In genomic region chr2:13176304-13176620, GRCm38 (mm10) we compare ENCODE assay signal across 19 mouse cellular contexts.
A peak's percentile ranks its signal among the peaks of the same experiment; 100 is the strongest.
DNase-seq lines count a peak whose midpoint lies in the region; ATAC-seq lines count a peak whose summit lies in the region.
"Had no signal": no experiment of that assay in that cellular context is flagged by ENCODE, and none has a peak within 500 bp of the region (broad histone marks: within the 10 kb centered on the region; RNA-seq: fewer than 3 reads in every experiment).

No protein-coding gene starts in this region.

- no peaks in the 10 kb centered on the region for H3K9me3 ChIP-seq in forebrain, embryonic 11.5 days (ENCODE audit: control insufficient read depth, low read length)
- no peaks in the 10 kb centered on the region for H3K9me3 ChIP-seq in forebrain, embryonic 10.5 days
- no peaks in the 10 kb centered on the region for H3K9me3 ChIP-seq in forebrain, embryonic 14.5 days (replicated peaks; ENCODE audit: control insufficient read depth, low read length)
- no peaks in the 10 kb centered on the region for H3K9me3 ChIP-seq in neural tube, embryonic 13.5 days
- H3K9me3 ChIP-seq: embryonic facial prominence, embryonic 15.5 days; liver, embryonic 15.5 days; megakaryocyte, embryonic 14.5 days had no signal

- H3K36me3 ChIP-seq in forebrain, embryonic 11.5 days (ENCODE audit: control insufficient read depth, insufficient read depth, low read length), result no peaks in the 10 kb centered on the region
- H3K36me3 ChIP-seq in forebrain, embryonic 10.5 days (replicated peaks), result no peaks in the 10 kb centered on the region
- H3K36me3 ChIP-seq in forebrain, embryonic 14.5 days (ENCODE audit: control insufficient read depth, insufficient read depth, low read length), result no peaks in the 10 kb centered on the region
- no peaks in the 10 kb centered on the region for H3K36me3 ChIP-seq in neural tube, embryonic 13.5 days
- H3K36me3 ChIP-seq: embryonic facial prominence, embryonic 15.5 days; liver, embryonic 15.5 days had no signal

- no peak overlapping the region for H3K4me3 ChIP-seq in forebrain, embryonic 11.5 days (ENCODE audit: low read depth, low read length)
- H3K4me3 ChIP-seq in forebrain, embryonic 10.5 days, result no peak overlapping the region
- H3K4me3 ChIP-seq in forebrain, embryonic 14.5 days (ENCODE audit: low read depth, low read length), result no peak overlapping the region
- H3K4me3 ChIP-seq in neural tube, embryonic 13.5 days, result peak overlapping the region; percentile 24; the same call in 1 of the 2 replicates
- H3K4me3 ChIP-seq: embryonic facial prominence, embryonic 15.5 days; liver, embryonic 15.5 days; megakaryocyte, embryonic 14.5 days had no signal

- no peak overlapping the region for H3K9ac ChIP-seq in forebrain, embryonic 11.5 days (ENCODE audit: low read length)
- no peak overlapping the region for H3K9ac ChIP-seq in forebrain, embryonic 14.5 days (ENCODE audit: low read length)
- no peak overlapping the region for H3K9ac ChIP-seq in neural tube, embryonic 13.5 days
- H3K9ac ChIP-seq: embryonic facial prominence, embryonic 15.5 days; liver, embryonic 15.5 days had no signal

- H3K4me1 ChIP-seq in forebrain, embryonic 11.5 days (replicated peaks; ENCODE audit: control insufficient read depth, insufficient read depth, low read length), result peaks cover 12% of the 10 kb centered on the region
- H3K4me1 ChIP-seq in forebrain, embryonic 10.5 days, result peaks cover 21% of the 10 kb centered on the region
- peaks cover 22% of the 10 kb centered on the region for H3K4me1 ChIP-seq in forebrain, embryonic 14.5 days (ENCODE audit: control insufficient read depth, insufficient read depth, low read length)
- H3K4me1 ChIP-seq in neural tube, embryonic 13.5 days (replicated peaks), result peaks cover 48% of the 10 kb centered on the region
- H3K4me1 ChIP-seq: embryonic facial prominence, embryonic 15.5 days; liver, embryonic 15.5 days had no signal

- 79% methylated on average over 4 of the region's 4 CpGs for WGBS in forebrain, embryonic 11.5 days
- 86% methylated on average over 4 of the region's 4 CpGs for WGBS in forebrain, embryonic 10.5 days
- 66% methylated on average over 4 of the region's 4 CpGs for WGBS in forebrain, embryonic 14.5 days
- WGBS in neural tube, embryonic 13.5 days, result 32% methylated on average over 4 of the region's 4 CpGs

- H3K27ac ChIP-seq in forebrain, embryonic 11.5 days (ENCODE audit: low read depth, low read length), result no peak overlapping the region
- no peak overlapping the region for H3K27ac ChIP-seq in forebrain, embryonic 10.5 days
- no peak overlapping the region for H3K27ac ChIP-seq in forebrain, embryonic 14.5 days (ENCODE audit: low read depth, low read length)
- peak overlapping the region; percentile 79 for H3K27ac ChIP-seq in neural tube, embryonic 13.5 days (replicated peaks)
- H3K27ac ChIP-seq: embryonic facial prominence, embryonic 15.5 days; liver, embryonic 15.5 days had no signal

- peak; percentile 18; the same call in 1 of the 2 replicates for ATAC-seq in forebrain, embryonic 11.5 days (replicated peaks; ENCODE audit: low FRiP score)
- no peak for ATAC-seq in forebrain, embryonic 14.5 days
- peak; percentile 76 for ATAC-seq in neural tube, embryonic 13.5 days (ENCODE audit: low read depth)
- ATAC-seq: lung, postnatal 0 days had no signal

- no peak for DNase-seq in forebrain, embryonic 11.5 days (ENCODE audit: low spot score)
- DNase-seq in forebrain, embryonic 10.5 days (ENCODE audit: extremely low spot score, low spot score), result no peak
- DNase-seq in forebrain, embryonic 14.5 days (ENCODE audit: low spot score), result peak; percentile 8
- DNase-seq in mesoderm, embryonic 11.5 days (ENCODE audit: low read depth, low spot score), result peak; percentile 32
- no peak for DNase-seq in cerebellum, adult 8-10 months
- DNase-seq in cerebellum, adult 18-20 months, result no peak
- DNase-seq in cerebellum, adult 11-12 months, result no peak
- DNase-seq: cerebellum, adult 9-10 months; gastrocnemius, postnatal 10 days; kidney, adult 8-10 months; kidney, postnatal 36 days; layer of hippocampus, adult 9-11 months; right cerebral cortex, postnatal 4 days; thymus, postnatal 4 days had no signal

- H3K27me3 ChIP-seq in forebrain, embryonic 11.5 days (ENCODE audit: control insufficient read depth, insufficient read depth, low read length), result no peaks in the 10 kb centered on the region
- H3K27me3 ChIP-seq in forebrain, embryonic 10.5 days (ENCODE audit: poor library complexity, severe bottlenecking), result peaks cover 9% of the 10 kb centered on the region; the same call in 1 of the 2 replicates
- H3K27me3 ChIP-seq in forebrain, embryonic 14.5 days (replicated peaks; ENCODE audit: control insufficient read depth, insufficient read depth, low read length), result no peaks in the 10 kb centered on the region
- no peaks in the 10 kb centered on the region for H3K27me3 ChIP-seq in neural tube, embryonic 13.5 days
- H3K27me3 ChIP-seq: embryonic facial prominence, embryonic 15.5 days; liver, embryonic 15.5 days; megakaryocyte, embryonic 14.5 days had no signal

- H3K4me2 ChIP-seq in forebrain, embryonic 11.5 days (ENCODE audit: low read depth, low read length, severe bottlenecking), result no peak overlapping the region
- H3K4me2 ChIP-seq in forebrain, embryonic 14.5 days (ENCODE audit: low read length), result peak overlapping the region; percentile 43
- peak overlapping the region; percentile 52 for H3K4me2 ChIP-seq in neural tube, embryonic 13.5 days
- H3K4me2 ChIP-seq: embryonic facial prominence, embryonic 15.5 days; liver, embryonic 15.5 days had no signal

Comparison
In these comparisons a context has a peak if more than half of its experiments do, and no peak if none do; other contexts are left out.
1. DNase-seq: peak in forebrain, embryonic 14.5 days (single experiment) and mesoderm, embryonic 11.5 days (single experiment); none in forebrain, embryonic 11.5 days (single experiment), forebrain, embryonic 10.5 days (single experiment), cerebellum, adult 8-10 months (single experiment), cerebellum, adult 18-20 months (0 of 2) and cerebellum, adult 11-12 months (single experiment).